9 mouse cellular contexts compared by ENCODE assay signal in the genomic region with DNA sequence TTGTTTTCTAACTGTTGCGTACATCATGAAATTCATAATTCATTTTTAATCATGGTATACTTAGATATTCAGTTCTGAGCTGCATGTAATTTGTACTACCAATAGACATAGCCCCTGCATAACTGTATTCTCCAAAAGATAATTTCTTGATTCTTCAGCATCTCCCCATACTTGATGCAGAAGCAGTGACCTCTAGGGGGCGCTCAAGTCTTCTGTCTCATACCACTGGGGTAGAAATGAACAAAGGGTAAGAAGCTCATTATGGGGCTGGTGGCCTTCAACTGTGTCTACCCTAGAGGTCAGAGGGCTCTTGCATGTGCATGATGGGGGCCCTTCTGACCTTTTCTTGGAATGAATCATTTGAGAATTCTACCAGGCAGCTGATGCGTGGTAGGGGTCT.
A peak's percentile ranks its signal among the peaks of the same experiment; 100 is the strongest.
DNase-seq lines count a peak whose midpoint lies in the region; ATAC-seq and TF ChIP-seq lines count a peak whose summit lies in the region.
"Had no signal": no experiment of that assay in that cellular context is flagged by ENCODE, and none has a peak within 500 bp of the region (broad histone marks: within the 10 kb centered on the region; RNA-seq: fewer than 3 reads in every experiment).

No protein-coding gene starts in this region.

- no peaks in the 10 kb centered on the region for H3K27me3 ChIP-seq in neural tube, embryonic 15.5 days (replicated peaks)
- H3K27me3 ChIP-seq in thymus, adult 2 months (ENCODE audit: control insufficient read depth, insufficient read depth, low read length), result no peaks in the 10 kb centered on the region

- no peak overlapping the region for H3K4me2 ChIP-seq in neural tube, embryonic 15.5 days
- H3K4me2 ChIP-seq: limb, embryonic 15.5 days had no signal

- H3K27ac ChIP-seq in neural tube, embryonic 15.5 days (replicated peaks), result no peak overlapping the region
- H3K27ac ChIP-seq in thymus, adult 2 months (ENCODE audit: control insufficient read depth, insufficient read depth, low read length), result no peak overlapping the region
- H3K27ac ChIP-seq: limb, embryonic 15.5 days had no signal

- no peak overlapping the region for H3K4me3 ChIP-seq in neural tube, embryonic 15.5 days (replicated peaks)
- no peak overlapping the region for H3K4me3 ChIP-seq in thymus, adult 2 months (ENCODE audit: control insufficient read depth, insufficient read depth, low read length)
- H3K4me3 ChIP-seq: limb, embryonic 15.5 days had no signal

- H3K36me3 ChIP-seq in neural tube, embryonic 15.5 days, result no peaks in the 10 kb centered on the region
- H3K36me3 ChIP-seq in thymus, adult 2 months (ENCODE audit: control insufficient read depth, insufficient read depth, low read length), result no peaks in the 10 kb centered on the region
- H3K36me3 ChIP-seq: limb, embryonic 15.5 days had no signal

- no peak overlapping the region for H3K9ac ChIP-seq in neural tube, embryonic 15.5 days (replicated peaks)
- H3K9ac ChIP-seq: limb, embryonic 15.5 days had no signal

- no peak for ATAC-seq in cerebellum, adult (ENCODE audit: insufficient number of reproducible peaks, low FRiP score, low TSS enrichment)
- ATAC-seq in neural tube, embryonic 15.5 days (ENCODE audit: low FRiP score), result no peak

- no peaks in the 10 kb centered on the region for H3K4me1 ChIP-seq in neural tube, embryonic 15.5 days
- no peaks in the 10 kb centered on the region for H3K4me1 ChIP-seq in thymus, adult 2 months (replicated peaks; ENCODE audit: control insufficient read depth, insufficient read depth, low read length)
- H3K4me1 ChIP-seq: limb, embryonic 15.5 days had no signal

- TF ChIP-seq POLR2A in thymus, adult 2 months (IDR thresholded peaks at IDR 0.05; ENCODE audit: control insufficient read depth, extremely low read depth, insufficient read depth, low read length, poor library complexity), result no peak

- WGBS in neural tube, embryonic 15.5 days, result 67% methylated on average over 3 of the region's 3 CpGs
- 65% methylated on average over 3 of the region's 3 CpGs for WGBS in large intestine, adult 2 months
- 63% methylated on average over 3 of the region's 3 CpGs for WGBS in thymus, adult 2 months

- DNase-seq in cerebellum, adult 11 months, result peak; percentile 21
- DNase-seq in neural tube, embryonic 10.5 days (ENCODE audit: extremely low spot score, low spot score), result peak; percentile 52
- DNase-seq in embryo, embryonic 10 days (ENCODE audit: low spot score), result peak; percentile 23
- DNase-seq in large intestine, adult 2 months (ENCODE audit: low read depth, low spot score), result peak; percentile 0
- DNase-seq in lung, postnatal 25 days (ENCODE audit: low spot score), result peak; percentile 19
- DNase-seq in thymus, adult 2 months, result peak; percentile 41

- no peak for TF ChIP-seq CTCF in thymus, adult 2 months (IDR thresholded peaks at IDR 0.05; ENCODE audit: borderline replicate concordance, control insufficient read depth, extremely low read depth, insufficient read depth, low read length, poor library complexity)

- H3K9me3 ChIP-seq in neural tube, embryonic 15.5 days (replicated peaks), result no peaks in the 10 kb centered on the region
- H3K9me3 ChIP-seq: limb, embryonic 15.5 days had no signal

Comparison
In these comparisons a context has a peak if more than half of its experiments do, and no peak if none do; other contexts are left out.
1. DNase-seq: peak in every context shown above with its lines; median percentile 52 in neural tube, embryonic 10.5 days; 41 in thymus, adult 2 months; 23 in embryo, embryonic 10 days; 21 in cerebellum, adult 11 months; 19 in lung, postnatal 25 days; 0 in large intestine, adult 2 months.